Mouse (Mus musculus): ENCODE measurements around the gene Nfe2. TPM values are rescaled to one million over a fixed set of nuclear protein-coding genes. Genes with fewer than 3 reads are reported as not detected.

The Nfe2 gene
- polyA plus RNA-seq, 1 experiment: 1.2 TPM

DNA sequence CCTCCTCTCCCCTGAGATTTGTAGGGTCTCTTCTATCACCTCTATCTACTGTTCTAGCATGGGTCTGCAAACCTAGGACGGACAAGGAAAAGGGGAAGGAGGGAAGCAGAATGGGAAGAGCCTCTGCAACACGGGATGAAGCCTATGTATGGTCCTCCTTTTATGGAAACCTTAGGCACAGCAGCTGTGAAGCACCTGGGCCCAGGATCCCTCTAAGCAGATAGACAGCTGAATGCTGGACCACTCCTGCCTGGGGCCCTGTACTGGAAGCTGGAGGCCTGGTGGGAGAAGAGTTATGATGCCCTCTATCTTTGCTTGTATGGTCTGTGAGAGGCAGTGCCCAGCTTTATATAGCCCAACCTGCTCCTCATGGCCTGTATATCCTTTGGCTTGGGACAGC is 42.4 kb upstream of the Nfe2 start:
- TF ChIP-seq CTCF (IDR thresholded peaks at IDR 0.05; ENCODE audit: borderline replicate concordance, extremely low read depth, insufficient read depth, insufficient read length) (no peak), POLR2A (IDR thresholded peaks at IDR 0.05; ENCODE audit: borderline replicate concordance, extremely low read depth, insufficient read depth, insufficient read length, poor library complexity, severe bottlenecking) (no peak)
- DNase-seq (ENCODE audit: low read depth): no peak

DNA sequence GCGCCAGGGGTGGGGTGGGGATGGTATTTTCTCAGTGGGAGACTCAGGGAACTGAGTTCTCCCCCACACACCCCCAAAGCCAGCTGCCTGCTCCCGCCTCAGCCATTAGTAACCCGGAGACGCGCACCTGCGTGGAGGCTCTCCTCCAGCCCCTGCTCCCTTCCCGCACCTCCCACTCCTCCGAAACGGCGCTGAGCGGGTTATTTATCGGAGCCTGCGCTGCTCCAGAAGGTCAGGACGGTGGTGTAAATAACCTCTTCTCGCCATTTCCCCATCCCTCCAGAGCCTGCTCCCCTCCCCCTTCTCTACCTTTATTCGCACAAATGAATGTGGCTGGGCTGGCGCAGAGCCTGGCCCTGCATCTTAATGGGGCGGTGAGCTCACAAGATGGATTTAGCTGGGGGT is 41.9 kb upstream of the Nfe2 start:
- DNase-seq (ENCODE audit: low read depth): peak; percentile 98
- TF ChIP-seq CTCF (IDR thresholded peaks at IDR 0.05; ENCODE audit: borderline replicate concordance, extremely low read depth, insufficient read depth, insufficient read length): no peak
- peak; percentile 10; the same call in 1 of the 2 replicates for TF ChIP-seq POLR2A (IDR thresholded peaks at IDR 0.05; ENCODE audit: borderline replicate concordance, extremely low read depth, insufficient read depth, insufficient read length, poor library complexity, severe bottlenecking)

GRCm38 (mm10) chr15:103299644-103300043 is 41.4 kb upstream of the Nfe2 start:
- TF ChIP-seq CTCF (IDR thresholded peaks at IDR 0.05; ENCODE audit: borderline replicate concordance, extremely low read depth, insufficient read depth, insufficient read length) (no peak), POLR2A (IDR thresholded peaks at IDR 0.05; ENCODE audit: borderline replicate concordance, extremely low read depth, insufficient read depth, insufficient read length, poor library complexity, severe bottlenecking) (no peak)
- DNase-seq (ENCODE audit: low read depth): no peak

GRCm38 (mm10) chr15:103298861-103299616 is 40.8 kb upstream of the Nfe2 start:
- DNase-seq (ENCODE audit: low read depth): peak; percentile 31
- TF ChIP-seq POLR2A (IDR thresholded peaks at IDR 0.05; ENCODE audit: borderline replicate concordance, extremely low read depth, insufficient read depth, insufficient read length, poor library complexity, severe bottlenecking) (no peak), CTCF (IDR thresholded peaks at IDR 0.05; ENCODE audit: borderline replicate concordance, extremely low read depth, insufficient read depth, insufficient read length) (no peak)

- peak; percentile 68 for DNase-seq (ENCODE audit: low read depth)
- TF ChIP-seq POLR2A (IDR thresholded peaks at IDR 0.05; ENCODE audit: borderline replicate concordance, extremely low read depth, insufficient read depth, insufficient read length, poor library complexity, severe bottlenecking): no peak
- no peak for TF ChIP-seq CTCF (IDR thresholded peaks at IDR 0.05; ENCODE audit: borderline replicate concordance, extremely low read depth, insufficient read depth, insufficient read length)
Measured at GRCm38 (mm10) chr15:103298026-103298425, 39.8 kb upstream of the Nfe2 start.

DNA sequence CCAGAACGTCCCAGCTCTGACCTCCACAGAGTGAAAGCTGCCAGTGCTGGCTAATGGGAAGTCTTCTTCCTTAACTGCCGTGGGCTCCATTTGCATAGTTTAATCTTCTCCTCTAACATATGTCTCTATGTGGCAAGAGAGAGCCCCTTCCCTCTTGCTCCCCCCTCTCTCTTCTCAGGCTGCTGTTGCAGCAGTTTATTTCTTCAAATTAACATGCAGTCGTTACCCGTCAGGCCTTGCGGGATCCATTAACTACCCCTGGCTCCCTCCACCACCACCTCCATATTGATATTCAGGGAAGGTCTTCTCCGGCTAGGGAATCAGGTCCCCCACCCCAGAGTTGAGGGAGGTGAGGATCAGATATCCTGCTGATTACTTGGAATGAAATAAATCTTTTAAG is 39.1 kb upstream of the Nfe2 start:
- DNase-seq (ENCODE audit: low read depth): peak; percentile 78
- no peak for TF ChIP-seq POLR2A (IDR thresholded peaks at IDR 0.05; ENCODE audit: borderline replicate concordance, extremely low read depth, insufficient read depth, insufficient read length, poor library complexity, severe bottlenecking)
- no peak for TF ChIP-seq CTCF (IDR thresholded peaks at IDR 0.05; ENCODE audit: borderline replicate concordance, extremely low read depth, insufficient read depth, insufficient read length)

DNA sequence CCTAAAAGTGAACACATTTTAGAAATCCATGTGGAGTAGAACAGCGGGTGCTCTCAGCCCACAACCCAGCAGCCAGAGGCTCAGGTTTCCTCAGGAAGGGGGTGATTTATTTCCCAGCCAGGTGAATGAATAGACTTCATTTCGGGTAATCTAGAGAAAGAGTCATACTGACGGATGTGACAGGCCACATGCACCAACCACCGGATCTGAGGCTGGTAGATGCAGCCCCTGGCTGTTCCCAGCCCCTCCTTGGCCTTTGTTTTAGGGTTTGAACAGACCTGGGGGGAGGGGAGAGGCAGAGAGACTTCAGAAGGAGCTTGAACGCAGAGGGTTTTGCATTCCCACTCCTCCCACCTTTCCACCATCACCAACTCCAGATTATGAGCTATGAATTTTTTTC is 37.6 kb upstream of the Nfe2 start:
- TF ChIP-seq CTCF (IDR thresholded peaks at IDR 0.05; ENCODE audit: borderline replicate concordance, extremely low read depth, insufficient read depth, insufficient read length) (no peak), POLR2A (IDR thresholded peaks at IDR 0.05; ENCODE audit: borderline replicate concordance, extremely low read depth, insufficient read depth, insufficient read length, poor library complexity, severe bottlenecking) (no peak)
- peak; percentile 27 for DNase-seq (ENCODE audit: low read depth)

GRCm38 (mm10) chr15:103294649-103295048 is 36.4 kb upstream of the Nfe2 start:
- TF ChIP-seq POLR2A (IDR thresholded peaks at IDR 0.05; ENCODE audit: borderline replicate concordance, extremely low read depth, insufficient read depth, insufficient read length, poor library complexity, severe bottlenecking) (no peak), CTCF (IDR thresholded peaks at IDR 0.05; ENCODE audit: borderline replicate concordance, extremely low read depth, insufficient read depth, insufficient read length) (no peak)
- no peak for DNase-seq (ENCODE audit: low read depth)

DNA sequence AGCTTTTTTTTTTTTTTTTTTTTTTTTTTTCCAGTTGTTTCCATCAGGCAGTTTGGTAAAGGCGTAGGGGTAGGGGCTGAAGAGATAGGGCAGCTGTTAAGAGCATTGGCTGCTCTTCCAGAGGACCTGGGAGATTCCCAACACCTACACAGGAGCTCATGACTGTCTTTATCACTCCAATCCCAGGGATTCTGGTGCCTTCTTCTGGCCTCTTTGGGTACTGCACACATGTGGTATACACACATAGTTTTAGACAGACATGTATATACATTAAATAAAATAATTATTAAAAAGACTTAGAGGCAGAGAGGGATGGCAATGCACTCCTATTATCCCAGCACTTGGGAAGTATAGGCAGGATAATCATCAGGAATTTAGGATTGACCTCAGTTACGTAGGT is 35.2 kb upstream of the Nfe2 start:
- TF ChIP-seq POLR2A (IDR thresholded peaks at IDR 0.05; ENCODE audit: borderline replicate concordance, extremely low read depth, insufficient read depth, insufficient read length, poor library complexity, severe bottlenecking) (no peak), CTCF (IDR thresholded peaks at IDR 0.05; ENCODE audit: borderline replicate concordance, extremely low read depth, insufficient read depth, insufficient read length) (no peak)
- DNase-seq (ENCODE audit: low read depth): no peak

- no peak for TF ChIP-seq POLR2A (IDR thresholded peaks at IDR 0.05; ENCODE audit: borderline replicate concordance, extremely low read depth, insufficient read depth, insufficient read length, poor library complexity, severe bottlenecking)
- TF ChIP-seq CTCF (IDR thresholded peaks at IDR 0.05; ENCODE audit: borderline replicate concordance, extremely low read depth, insufficient read depth, insufficient read length): no peak
- no peak for DNase-seq (ENCODE audit: low read depth)
Measured at GRCm38 (mm10) chr15:103292673-103293345, 34.6 kb upstream of the Nfe2 start.

- no peak for DNase-seq (ENCODE audit: low read depth)
- no peak for TF ChIP-seq POLR2A (IDR thresholded peaks at IDR 0.05; ENCODE audit: borderline replicate concordance, extremely low read depth, insufficient read depth, insufficient read length, poor library complexity, severe bottlenecking)
Measured at GRCm38 (mm10) chr15:103290843-103291242, 32.6 kb upstream of the Nfe2 start.

- no peak for DNase-seq (ENCODE audit: low read depth)
- TF ChIP-seq CTCF (IDR thresholded peaks at IDR 0.05; ENCODE audit: borderline replicate concordance, extremely low read depth, insufficient read depth, insufficient read length) (no peak), POLR2A (IDR thresholded peaks at IDR 0.05; ENCODE audit: borderline replicate concordance, extremely low read depth, insufficient read depth, insufficient read length, poor library complexity, severe bottlenecking) (no peak)
Measured at GRCm38 (mm10) chr15:103290417-103290816, 32.2 kb upstream of the Nfe2 start.
